Mouse (Mus musculus) myocyte (in vitro differentiated cells): ENCODE data around the gene Baz2b.

Experiments used
- E2F4 ChIP-seq: IDR thresholded peaks from one replicate; pipeline ENCODE4 v1.6.1; 2011; ENCODE audit warnings: mild to moderate bottlenecking, control low read depth, moderate library complexity; ENCODE audit not compliant: insufficient read depth
- MAX ChIP-seq: IDR thresholded peaks from one replicate; pipeline ENCODE4 v1.6.1; 2011; ENCODE audit warnings: low read depth, mild to moderate bottlenecking, control low read depth
- MYOD1 ChIP-seq, 3 experiments: IDR thresholded peaks; one replicate each; pipeline ENCODE4 v1.6.1; 2011; ENCODE audit warnings: control low read depth in 2 of 3, low read depth in 2 of 3, mild to moderate bottlenecking in 2 of 3, moderate library complexity in 1 of 3; ENCODE audit not compliant: insufficient read length in 2 of 3, control insufficient read depth in 1 of 3
- POLR2A ChIP-seq: IDR thresholded peaks from one replicate; pipeline ENCODE4 v1.6.1; 2011; ENCODE audit warnings: low read depth, mild to moderate bottlenecking, control low read depth, moderate library complexity; ENCODE audit not compliant: insufficient read length
- SRF ChIP-seq: IDR thresholded peaks from one replicate; pipeline ENCODE4 v1.6.1; 2011; ENCODE audit warnings: low read depth; ENCODE audit not compliant: control insufficient read depth, insufficient read length
- USF1 ChIP-seq: IDR thresholded peaks from one replicate; pipeline ENCODE4 v1.6.1; 2011; ENCODE audit warnings: low read depth, mild to moderate bottlenecking, control low read depth, moderate library complexity

- no peak for TF ChIP-seq E2F4
- no peak for TF ChIP-seq POLR2A
- no peak for TF ChIP-seq USF1
- no peak for TF ChIP-seq MYOD1 (IDR thresholded peaks at IDR 0.05; ENCODE audit: control insufficient read depth in 1 of 3, insufficient read length in 2 of 3, low read depth in 2 of 3)
- no peak for TF ChIP-seq MAX
- no peak for TF ChIP-seq SRF
Observed at GRCm38 (mm10) chr2:60138751-60139162, 70.9 kb downstream of the Baz2b start.
